Mouse (Mus musculus) spleen, adult 2 months (tissue): Measurements from ENCODE around the gene Jmjd8. TPM values are rescaled to one million over a fixed set of nuclear protein-coding genes. Genes with fewer than 3 reads are reported as not detected.

Source experiments
- DNase-seq, 2 experiments: peaks; one replicate each; pipeline versions ENCODE4 v3.0.0 to v3.0.0-alpha.2; 2012 to 2021; ENCODE audit warnings: low spot score in 2 of 2, low read depth in 1 of 2
- H3K27ac ChIP-seq: fragments of 200-500 bp; 2 replicates; pipeline ENCODE4 v1.5.1; 2012; ENCODE audit warnings: low read length, inconsistent platforms; ENCODE audit not compliant: insufficient read depth
- H3K27me3 ChIP-seq: fragments of 200-500 bp; 2 replicates; pipeline ENCODE4 v1.6.1; 2012; ENCODE audit warnings: mild to moderate bottlenecking, moderate library complexity, low read length, inconsistent platforms; ENCODE audit not compliant: control insufficient read depth, insufficient read depth
- H3K36me3 ChIP-seq: fragments of 200-500 bp; 2 replicates; pipeline ENCODE4 v1.6.1; 2012; ENCODE audit warnings: mild to moderate bottlenecking, low read length, inconsistent platforms; ENCODE audit not compliant: control insufficient read depth, insufficient read depth
- H3K4me1 ChIP-seq: fragments of 200-500 bp; 2 replicates; pipeline ENCODE4 v1.6.1; 2011; ENCODE audit warnings: inconsistent platforms; ENCODE audit not compliant: control insufficient read depth, insufficient read depth, insufficient read length
- H3K4me3 ChIP-seq: fragments of 200-500 bp; 2 replicates; pipeline ENCODE4 v1.5.1; 2011; ENCODE audit warnings: mild to moderate bottlenecking, inconsistent platforms; ENCODE audit not compliant: insufficient read depth, insufficient read length; ENCODE audit errors: extremely low read depth
- CTCF ChIP-seq: fragments of 200-500 bp; IDR thresholded peaks from 2 replicates; pipeline ENCODE4 v1.5.1; 2011; ENCODE audit warnings: mild to moderate bottlenecking, inconsistent platforms; ENCODE audit not compliant: insufficient read depth, insufficient read length, insufficient replicate concordance; ENCODE audit errors: extremely low read depth
- POLR2A ChIP-seq: fragments of 200-500 bp; IDR thresholded peaks from 2 replicates; pipeline ENCODE4 v1.6.1; 2011; ENCODE audit warnings: low read depth, low read length, inconsistent platforms
- WGBS: fragments of 180-500 bp; shearing (Covaris S2); methylation state at CpG from one replicate; pipeline ENCODE4 v1.1.7; 2018; 5-methylcytosine and 5-hydroxymethylcytosine counted together
- polyA plus RNA-seq: library from polyadenylated mRNA; depleted of rRNA; stranded (reverse); fragments of >200 nt; gene quantifications from 2 replicates; pipeline ENCODE4 v1.2.3, GENCODE M21; 2012; rRNA removed

Jmjd8 gene
- 30.9 and 31.3 TPM in 2 replicates for polyA plus RNA-seq

DNA sequence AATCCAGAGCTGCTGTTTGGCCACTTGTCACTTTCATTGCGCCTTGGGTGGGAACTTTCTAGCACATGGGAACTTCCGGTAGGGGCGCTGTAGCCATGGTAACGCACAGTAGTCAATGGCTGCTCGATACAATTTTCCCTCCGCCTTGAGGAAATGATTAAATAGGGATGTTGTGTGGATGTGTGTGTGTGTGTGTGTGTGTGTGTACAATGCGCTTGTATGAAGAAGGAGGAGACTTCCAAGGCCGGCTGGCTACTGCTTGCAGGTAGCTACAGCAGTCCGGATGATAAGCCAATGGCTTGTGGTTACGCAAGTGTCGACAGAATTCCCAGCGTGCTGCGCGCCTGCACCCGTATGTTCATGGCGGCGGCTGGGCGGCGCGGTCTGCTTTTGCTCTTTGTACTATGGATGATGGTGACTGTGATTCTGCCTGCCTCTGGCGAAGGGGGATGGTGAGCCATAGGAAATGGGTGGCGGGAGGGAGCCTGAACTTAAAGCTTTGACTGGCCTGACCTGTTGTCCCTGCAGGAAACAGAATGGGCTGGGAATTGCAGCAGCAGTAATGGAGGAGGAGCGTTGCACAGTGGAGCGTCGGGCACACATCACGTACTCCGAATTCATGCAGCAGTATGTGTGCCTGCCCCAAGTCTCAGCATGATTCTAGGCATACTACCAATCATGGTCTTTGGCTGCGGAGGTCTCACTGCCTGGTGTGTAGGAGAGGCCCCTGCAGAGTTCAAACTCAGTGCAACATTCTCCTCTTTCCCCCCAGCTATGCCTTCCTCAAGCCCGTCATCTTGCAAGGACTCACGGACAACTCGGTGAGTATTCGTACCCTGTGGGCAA, at the start of gene Jmjd8:
Gene Jmjd8 (plus strand): TSS at position 156 of the 846 bp plus-strand sequence.
- WGBS: 2% methylated on average over 32 of the region's 32 CpGs
- Histone ChIP-seq H3K27me3 (no peaks in the 10 kb centered on the region), H3K4me1 (peaks cover 29% of the 10 kb centered on the region), H3K27ac (peak within 1 kb of the TSS; percentile 64), H3K36me3 (peaks cover 16% of the 10 kb centered on the region), H3K4me3 (peak within 1 kb of the TSS; percentile 66)
- DNase-seq: peak; percentile 52 to 68
- TF ChIP-seq POLR2A (peak; percentile 56; the same call in 1 of the 2 replicates), CTCF (peak; percentile 23; the same call in 1 of the 2 replicates)

DNA sequence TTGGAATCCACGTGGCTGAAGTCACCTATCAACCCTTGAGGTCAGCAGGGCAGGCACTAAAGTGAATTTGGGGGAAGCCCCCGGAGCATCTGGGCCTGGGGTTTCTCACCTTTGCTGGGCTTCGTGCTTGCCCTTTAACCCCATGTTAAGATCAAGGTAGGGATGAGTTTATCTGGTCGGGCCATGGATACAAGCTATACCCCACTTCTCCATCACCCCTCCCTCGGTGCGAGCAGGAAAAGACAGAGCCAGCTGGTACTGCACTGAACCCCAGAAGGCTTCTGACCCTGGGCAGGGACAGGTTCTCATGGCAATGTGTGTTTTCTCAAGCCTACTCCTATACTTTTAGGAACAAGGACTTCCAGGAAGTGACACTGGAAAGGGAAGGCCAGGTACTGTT, 47.3 kb upstream of the Jmjd8 start:
- Histone ChIP-seq H3K36me3 (peaks cover 34% of the 10 kb centered on the region), H3K27me3 (no peaks in the 10 kb centered on the region), H3K4me1 (peaks cover 6% of the 10 kb centered on the region), H3K27ac (no peak overlapping the region), H3K4me3 (no peak overlapping the region)
- no peak for DNase-seq
- WGBS: 86% methylated on average over 6 of the region's 6 CpGs
- TF ChIP-seq POLR2A: no peak
- no peak for TF ChIP-seq CTCF

DNA sequence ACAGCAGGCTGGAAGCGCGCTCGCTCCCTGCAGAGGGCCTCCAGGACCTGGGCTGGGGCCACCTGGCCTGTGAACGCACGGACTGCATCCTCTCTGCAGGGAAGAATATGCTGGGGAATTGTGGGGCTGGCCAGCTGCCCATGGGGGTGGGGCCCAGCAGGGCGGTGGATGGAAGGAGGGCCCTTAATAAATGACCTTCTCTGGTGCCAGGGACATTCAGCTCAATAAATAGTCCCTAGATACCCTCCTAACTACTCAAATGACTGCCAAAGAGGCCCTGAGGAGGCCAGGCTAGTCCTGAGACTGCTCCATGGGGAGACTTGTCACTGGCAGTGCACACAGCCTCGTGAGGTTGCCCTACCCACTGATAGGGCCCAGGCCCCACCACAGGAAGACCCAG, 45.6 kb upstream of the Jmjd8 start:
- Histone ChIP-seq H3K27ac (no peak overlapping the region), H3K27me3 (no peaks in the 10 kb centered on the region), H3K4me3 (no peak overlapping the region), H3K4me1 (peaks cover 6% of the 10 kb centered on the region), H3K36me3 (peaks cover 29% of the 10 kb centered on the region)
- 89% methylated on average over 7 of the region's 7 CpGs for WGBS
- TF ChIP-seq CTCF (no peak), POLR2A (no peak)
- no peak for DNase-seq

DNA sequence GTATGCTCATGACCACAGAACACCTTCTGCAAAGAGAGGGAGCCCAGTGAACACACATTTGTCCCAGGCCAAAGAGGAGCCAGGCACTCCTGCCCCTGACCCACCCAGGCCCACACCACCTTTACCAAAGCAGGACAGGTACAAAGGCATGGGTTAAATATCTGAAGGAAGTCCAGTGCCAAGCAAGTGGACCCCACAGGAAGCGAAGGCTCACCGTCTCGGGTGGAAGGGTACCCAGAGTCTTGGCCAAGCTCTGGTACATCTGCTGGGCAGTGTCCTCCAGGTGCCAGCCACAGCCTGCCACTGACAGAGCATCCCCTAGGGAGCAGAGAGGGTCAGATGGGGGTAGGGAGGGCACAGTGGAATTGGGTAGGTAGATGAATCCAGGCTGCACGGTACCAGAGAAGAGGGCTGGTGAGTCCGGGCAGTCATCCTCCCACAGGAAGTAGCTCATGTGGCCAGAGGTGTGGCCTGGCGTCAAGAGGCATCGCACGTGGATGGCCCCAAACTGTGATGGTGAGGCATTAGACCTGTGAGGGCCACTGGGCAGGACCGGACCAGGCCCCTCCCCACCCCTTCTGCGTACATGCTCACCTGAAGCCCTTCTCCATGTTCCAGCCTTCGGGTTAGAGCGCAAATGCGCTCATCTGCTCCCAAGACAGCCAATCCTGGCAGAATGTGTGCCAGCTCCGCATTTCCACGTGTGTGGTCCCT, 44.6 kb upstream of the Jmjd8 start:
- Histone ChIP-seq H3K27me3 (no peaks in the 10 kb centered on the region), H3K36me3 (peaks cover 29% of the 10 kb centered on the region), H3K4me3 (no peak overlapping the region), H3K4me1 (peaks cover 6% of the 10 kb centered on the region), H3K27ac (no peak overlapping the region)
- no peak for TF ChIP-seq POLR2A
- TF ChIP-seq CTCF: no peak
- WGBS: 78% methylated on average over 15 of the region's 15 CpGs
- DNase-seq: no peak

DNA sequence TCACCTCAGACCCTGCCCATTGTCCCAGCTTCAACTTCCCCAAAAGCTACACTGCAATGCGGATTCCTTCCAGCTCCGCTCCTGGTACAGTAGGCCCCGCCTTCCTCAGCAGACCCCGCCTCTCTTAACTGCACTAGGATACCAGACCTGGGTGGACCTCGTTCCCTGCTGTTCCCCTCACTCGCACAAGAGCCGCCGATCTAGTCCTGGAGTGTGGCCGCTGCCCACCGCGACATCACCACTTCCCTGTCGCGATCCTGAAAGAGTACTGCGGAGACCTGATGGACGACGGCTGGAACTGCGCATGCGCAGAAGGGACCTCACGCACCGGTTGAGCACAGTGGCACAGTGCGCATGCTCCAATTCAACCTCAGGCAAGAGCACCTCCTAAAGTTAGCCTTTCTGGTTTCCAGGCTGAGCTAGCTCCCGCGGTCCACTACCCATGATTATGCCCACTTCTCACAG, 43.4 kb upstream of the Jmjd8 start, which contains the start of gene Haghl:
Gene Haghl (minus strand): TSS at position 393 of the 465 bp plus-strand sequence.
- DNase-seq: peak; percentile 87 to 92
- under 1% methylated on average over 23 of the region's 23 CpGs for WGBS
- Histone ChIP-seq H3K4me3 (peak within 1 kb of the TSS; percentile 89), H3K27ac (peak within 1 kb of the TSS; percentile 50; the same call in 1 of the 2 replicates), H3K27me3 (no peaks in the 10 kb centered on the region), H3K36me3 (peaks cover 19% of the 10 kb centered on the region), H3K4me1 (peaks cover 6% of the 10 kb centered on the region)
- no peak for TF ChIP-seq CTCF
- TF ChIP-seq POLR2A: peak; percentile 24

DNA sequence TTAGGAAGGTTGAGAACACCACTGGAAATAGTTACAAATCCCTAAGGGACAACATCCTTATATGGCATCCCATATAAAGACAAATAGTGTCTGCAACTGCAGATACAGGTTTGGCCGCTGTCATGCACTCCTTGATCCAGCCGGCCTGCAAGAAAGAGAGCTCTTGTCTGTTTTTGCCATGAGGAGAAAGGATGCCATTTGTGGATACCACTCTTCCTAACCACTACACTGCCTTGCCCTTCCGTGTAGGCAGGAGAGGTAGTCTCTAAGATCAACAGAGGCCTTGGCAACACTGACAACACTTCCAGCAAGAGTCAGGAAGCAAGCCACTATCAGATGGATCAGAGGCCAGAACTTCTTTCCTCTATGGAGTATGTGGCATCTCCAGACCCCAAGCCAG, 42.4 kb upstream of the Jmjd8 start, which contains the start of gene Ccdc78:
Gene Ccdc78 (plus strand): TSS at position 301 of the 400 bp plus-strand sequence.
- 89% methylated on average over 3 of the region's 3 CpGs for WGBS
- Histone ChIP-seq H3K27me3 (no peaks in the 10 kb centered on the region), H3K4me1 (peaks cover 8% of the 10 kb centered on the region), H3K27ac (no peak within 1 kb of the TSS), H3K4me3 (peak within 1 kb of the TSS; percentile 89), H3K36me3 (peaks cover 13% of the 10 kb centered on the region)
- TF ChIP-seq POLR2A (no peak), CTCF (no peak)
- no peak for DNase-seq
